Mouse (Mus musculus) right cerebral cortex, postnatal 25 days (tissue): ENCODE data around the gene Fkbp7.
"Not testable (repeated sequence)": the region's sequence is repeated elsewhere in the genome, so short reads cannot be mapped to it uniquely, and the experiment has no call there.

Experiments
- DNase-seq: peaks from one replicate; pipeline ENCODE4 v3.0.0; 2022

Gene Fkbp7

DNA sequence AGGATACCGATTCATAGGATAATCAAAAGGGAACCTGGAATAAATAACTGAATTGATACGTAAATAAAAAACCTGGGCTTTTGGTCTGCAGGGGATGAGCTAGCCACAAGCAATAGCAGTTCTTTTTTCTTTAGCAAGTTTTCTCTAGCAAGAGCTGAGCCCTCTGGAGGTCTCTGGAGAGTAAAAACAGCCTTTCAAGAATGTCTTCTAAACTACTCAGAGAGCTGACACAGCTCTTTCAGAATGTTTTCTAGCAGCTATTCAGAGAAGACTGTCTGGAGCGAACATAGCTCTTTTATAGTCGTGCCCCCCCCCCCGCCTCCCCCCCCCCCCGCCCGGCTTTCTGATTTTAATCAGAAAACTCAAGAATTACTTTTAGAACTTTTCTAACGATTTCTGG, 13.5 kb downstream of the Fkbp7 start:
- no peak for DNase-seq

- no peak for DNase-seq
These were observed 14.4 kb downstream of the Fkbp7 start for GRCm38 (mm10) chr2:76658551-76658950.

GRCm38 (mm10) chr2:76655982-76656381, 16.9 kb downstream of the Fkbp7 start:
- no peak for DNase-seq

DNA sequence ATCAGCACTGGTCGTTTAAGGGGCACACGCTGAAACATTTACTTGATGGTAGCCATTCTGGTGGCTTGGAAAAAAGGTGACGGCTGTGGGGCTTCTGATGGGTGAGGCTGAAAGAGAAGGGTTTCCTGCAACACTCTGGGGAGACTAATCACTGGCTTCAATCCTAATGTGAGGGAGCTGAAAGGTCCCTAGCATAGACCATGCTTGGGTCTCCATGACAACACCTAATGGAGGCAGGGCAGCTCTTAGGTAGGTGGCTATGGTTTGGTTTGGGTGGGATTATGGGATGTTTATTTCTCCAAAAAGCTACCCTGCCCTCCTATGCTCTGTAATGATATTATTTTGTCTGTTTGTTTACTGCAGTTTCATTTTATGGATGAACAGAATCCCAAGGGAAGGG, 17.5 kb downstream of the Fkbp7 start:
- no peak for DNase-seq

- DNase-seq = no peak
These were observed 18.3 kb downstream of the Fkbp7 start for GRCm38 (mm10) chr2:76654646-76655045.

DNA sequence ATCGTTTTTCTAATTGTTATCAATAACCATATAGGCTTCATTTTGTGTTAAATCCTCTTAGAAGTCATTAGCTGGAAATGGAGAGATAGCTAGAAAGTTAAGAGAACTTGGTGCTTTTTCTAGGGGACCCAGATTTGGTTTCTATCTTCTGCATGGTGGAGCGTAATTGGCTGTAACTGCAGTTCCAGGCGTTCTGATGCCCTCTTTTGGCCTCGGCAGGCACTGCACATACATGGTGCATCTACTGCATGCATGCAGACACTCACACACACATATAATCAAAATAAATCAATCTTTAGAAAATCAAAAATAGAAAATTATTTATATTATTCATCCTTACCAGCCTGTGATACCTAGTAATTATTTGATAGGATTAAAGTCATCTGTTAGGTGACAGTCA, 19.8 kb downstream of the Fkbp7 start:
- no peak for DNase-seq

- DNase-seq = no peak
These were observed 24.2 kb downstream of the Fkbp7 start for GRCm38 (mm10) chr2:76648666-76649141.

DNA sequence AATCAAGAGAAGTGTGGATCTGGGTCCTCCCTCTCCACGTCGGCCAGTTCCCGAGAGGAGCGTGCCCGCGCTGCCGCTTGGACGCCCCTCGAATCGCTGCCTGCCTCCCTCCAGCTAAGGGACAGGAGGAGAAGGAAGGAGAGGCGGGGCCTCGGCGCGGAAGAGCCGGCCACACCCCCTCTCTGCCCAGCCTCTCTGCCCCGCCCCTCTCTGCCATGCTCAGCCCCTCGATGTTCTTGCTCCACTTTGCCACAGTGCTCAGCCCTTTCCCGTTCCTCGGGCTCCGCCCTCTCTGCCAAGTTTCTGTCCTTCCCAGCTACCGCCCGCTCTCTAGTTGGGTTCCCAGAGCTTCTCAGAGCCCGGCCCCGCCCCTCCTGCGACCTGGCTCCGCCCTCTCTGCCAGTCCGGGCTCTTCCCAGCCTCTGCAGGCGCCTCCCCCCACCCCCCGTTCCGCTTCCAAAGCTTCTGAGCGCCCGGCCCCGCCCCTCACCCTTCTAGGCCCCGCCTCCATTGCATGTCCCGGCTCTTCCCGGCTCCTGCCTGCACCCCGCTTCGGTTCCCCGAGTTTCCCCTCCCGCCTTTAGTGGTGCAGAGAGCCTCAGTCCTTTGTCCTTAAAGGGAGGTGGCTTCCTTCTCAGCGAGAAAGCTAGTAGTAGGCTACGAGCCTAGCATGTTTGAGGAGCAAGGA, 24.9 kb downstream of the Fkbp7 start, which contains the start of the genes Prkra and Pjvk:
Gene Prkra (minus strand): TSS at position 133 of the 688 bp plus-strand sequence.
Gene Pjvk (plus strand): TSS at position 594 of the 688 bp plus-strand sequence.
- peak; percentile 92 for DNase-seq

- no peak for DNase-seq
These were observed 25.5 kb downstream of the Fkbp7 start for GRCm38 (mm10) chr2:76647441-76647869.

DNA sequence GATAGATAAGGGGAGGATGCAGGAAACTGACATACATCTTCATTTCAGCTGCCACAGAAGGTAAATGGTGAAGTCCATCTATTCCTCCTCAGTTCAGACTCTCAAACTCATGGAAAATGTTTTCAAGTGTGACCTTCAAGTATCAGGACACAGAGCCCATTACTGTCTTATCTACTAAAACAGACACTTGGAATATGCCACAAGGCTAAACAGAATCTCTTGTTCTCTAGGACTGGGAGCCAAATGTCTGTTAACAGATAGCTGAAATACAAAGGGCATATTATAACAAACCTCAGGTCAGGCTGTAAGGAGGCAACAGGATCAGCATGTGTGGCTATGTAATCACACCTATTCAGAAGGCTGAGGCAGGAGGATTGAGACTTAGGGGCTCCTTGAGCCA, 29.1 kb downstream of the Fkbp7 start:
- no peak for DNase-seq

DNA sequence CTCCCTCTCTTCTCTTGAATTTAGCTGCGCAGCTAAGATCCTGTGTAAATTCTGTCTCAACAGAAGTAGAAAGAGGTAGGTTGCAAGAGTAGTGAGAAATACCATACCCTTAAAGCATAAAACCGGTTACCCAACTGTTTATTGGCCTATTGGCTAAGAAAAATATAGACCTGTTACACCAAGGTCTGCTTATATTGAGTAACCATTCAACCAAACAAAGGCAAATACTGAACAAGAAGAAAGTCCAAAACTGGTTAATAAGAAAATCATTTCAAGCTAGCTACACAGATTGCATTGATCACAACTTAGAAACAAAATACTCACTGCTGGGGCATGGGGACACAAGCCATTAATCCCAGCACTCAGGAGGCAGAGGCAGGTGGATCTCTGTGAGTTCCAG, 33.3 kb downstream of the Fkbp7 start:
- no peak for DNase-seq

GRCm38 (mm10) chr2:76631600-76631999, 41.3 kb downstream of the Fkbp7 start:
- no peak for DNase-seq

DNA sequence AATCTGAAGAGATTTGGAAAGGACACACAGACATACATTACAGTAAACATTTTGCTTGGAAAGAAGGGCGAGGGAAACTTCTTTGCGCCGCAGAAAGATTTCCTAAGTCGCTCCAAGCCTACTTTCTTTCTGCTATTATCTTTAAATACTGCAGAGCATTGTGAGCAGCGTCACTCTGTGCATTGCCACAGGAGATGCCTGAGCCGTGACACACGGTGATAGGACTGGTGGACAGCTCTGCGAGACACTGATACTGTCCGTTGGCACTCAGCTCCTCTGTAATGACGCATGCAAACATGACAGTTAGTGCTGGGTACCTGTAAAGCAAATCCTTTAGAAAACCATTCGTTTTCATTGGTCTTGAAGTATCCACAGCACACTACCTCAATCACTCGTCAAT, 42.6 kb downstream of the Fkbp7 start:
- DNase-seq = no peak

DNA sequence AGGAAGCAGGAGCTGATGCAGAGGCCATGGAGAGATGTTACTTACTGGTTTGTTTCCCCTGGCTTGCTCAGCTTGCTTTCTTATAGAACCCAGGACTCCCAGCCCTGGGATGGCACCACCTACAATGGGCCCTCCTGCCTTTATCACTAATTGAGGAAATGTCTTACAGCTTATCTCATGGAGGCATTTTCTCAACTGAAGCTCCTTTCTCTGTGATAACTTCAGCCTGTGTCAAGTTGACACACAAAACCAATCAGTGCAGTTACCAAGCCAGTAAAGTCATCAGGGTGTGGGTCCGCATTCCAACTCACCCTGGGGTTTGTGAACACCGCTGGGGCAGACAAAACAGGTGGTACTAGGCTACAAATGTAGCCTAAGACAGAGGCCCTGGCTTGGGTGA, 50.6 kb downstream of the Fkbp7 start:
- not testable (repeated sequence) for DNase-seq

DNA sequence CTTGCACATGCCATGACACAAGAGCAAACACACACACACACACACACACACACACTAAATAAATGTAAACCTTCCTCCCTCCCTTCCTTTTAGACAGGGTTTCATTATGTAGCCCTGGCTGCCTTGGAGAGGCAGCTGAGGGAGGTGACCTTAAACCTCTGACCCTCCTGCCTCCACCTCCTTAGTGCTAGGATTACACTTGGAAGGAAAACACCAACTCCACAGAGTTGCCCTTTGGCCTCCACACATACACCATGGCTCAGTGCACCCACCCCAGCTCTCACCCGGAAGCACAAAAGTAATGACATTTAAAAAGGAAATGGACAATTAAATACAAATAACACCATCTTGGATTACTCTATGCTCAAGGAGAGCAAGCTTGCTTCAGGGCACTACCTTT, 51.2 kb downstream of the Fkbp7 start:
- no peak for DNase-seq

DNA sequence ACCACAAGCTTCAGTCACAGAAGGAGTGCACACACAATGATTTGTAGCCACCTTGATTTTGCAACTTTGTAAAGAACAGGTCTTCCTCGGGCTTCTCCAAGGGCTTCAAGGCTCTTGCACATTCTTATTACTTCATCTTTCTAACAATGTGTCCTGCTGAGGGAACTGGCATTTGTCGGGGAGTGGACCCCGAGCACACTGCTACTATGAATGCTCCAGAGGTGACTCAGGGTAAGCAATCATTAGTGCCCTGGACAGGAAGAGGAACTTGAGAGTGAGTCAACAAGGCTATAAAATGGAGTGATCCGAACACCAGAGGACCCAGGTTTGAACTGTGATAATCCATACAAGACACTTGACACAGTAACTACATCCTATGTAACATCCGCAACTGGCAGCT, 52.7 kb downstream of the Fkbp7 start:
- DNase-seq = no peak

DNA sequence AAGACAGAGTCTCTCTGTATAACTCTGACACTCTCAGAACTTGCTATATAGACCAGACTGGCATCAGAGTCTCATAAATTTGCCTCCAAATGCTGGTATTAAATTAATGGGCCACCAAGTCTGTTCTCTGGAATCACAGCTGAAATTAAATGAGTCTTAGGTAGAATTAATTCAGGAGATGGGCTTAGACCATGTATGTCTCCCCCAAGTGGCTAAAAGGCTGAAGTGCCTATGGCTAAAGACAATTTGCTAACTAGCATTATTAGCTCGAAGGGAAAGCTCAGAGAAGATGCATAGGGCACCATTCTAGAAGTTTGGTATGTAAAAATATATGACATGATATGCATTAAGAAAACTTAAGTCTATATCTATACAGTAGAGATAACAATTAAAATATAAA, 54.8 kb downstream of the Fkbp7 start:
- DNase-seq = no peak
